Mouse (Mus musculus) ES-Bruce4 (cell line): Measurements from ENCODE around the gene Map4k1. TPM values are rescaled to one million over a fixed set of nuclear protein-coding genes. Genes with fewer than 3 reads are reported as not detected.

Experiments used
- H3K27ac ChIP-seq: 2 replicates; pipeline ENCODE4 v1.5.1; 2012; ENCODE audit warnings: low read length, inconsistent platforms; ENCODE audit not compliant: insufficient read depth
- H3K27me3 ChIP-seq: 2 replicates; pipeline ENCODE4 v1.6.1; 2012; ENCODE audit warnings: mild to moderate bottlenecking, low read length, inconsistent platforms; ENCODE audit not compliant: control insufficient read depth, poor library complexity, insufficient read depth, severe bottlenecking
- H3K36me3 ChIP-seq: 2 replicates; pipeline ENCODE4 v1.6.1; 2012; ENCODE audit warnings: inconsistent platforms, mild to moderate bottlenecking, low read length, moderate library complexity; ENCODE audit not compliant: control insufficient read depth, poor library complexity, insufficient read depth, severe bottlenecking
- H3K4me1 ChIP-seq: one replicate; pipeline ENCODE4 v1.8.1; 2011; ENCODE audit warnings: low read length; ENCODE audit not compliant: control insufficient read depth, insufficient read depth
- H3K4me3 ChIP-seq: 2 replicates; pipeline ENCODE4 v1.5.1; 2011; ENCODE audit warnings: low read depth, mild to moderate bottlenecking, low read length
- H3K9ac ChIP-seq: 2 replicates; pipeline ENCODE4 v1.6.1; 2012; ENCODE audit warnings: low read depth, mild to moderate bottlenecking, inconsistent platforms; ENCODE audit not compliant: poor library complexity, severe bottlenecking
- H3K9me3 ChIP-seq: replicated peaks from 2 replicates; pipeline ENCODE4 v1.6.1; 2012; ENCODE audit warnings: mild to moderate bottlenecking, low read length, inconsistent platforms; ENCODE audit not compliant: control insufficient read depth, poor library complexity, insufficient read depth, severe bottlenecking
- CTCF ChIP-seq: IDR thresholded peaks from one replicate; pipeline ENCODE4 v1.8.1; 2011; ENCODE audit warnings: low read depth, low read length
- EP300 ChIP-seq: IDR thresholded peaks from 2 replicates; pipeline ENCODE4 v1.6.1; 2011; ENCODE audit warnings: low read depth, low read length; ENCODE audit not compliant: insufficient read depth
- POLR2A ChIP-seq: IDR thresholded peaks from one replicate; pipeline ENCODE4 v1.8.1; 2011; ENCODE audit warnings: low read length; ENCODE audit not compliant: insufficient read depth
- polyA plus RNA-seq: library from polyadenylated mRNA; stranded (reverse); fragments of >200 nt; gene quantifications from 2 replicates; pipeline ENCODE4 v1.2.4, GENCODE M21; 2011; ENCODE audit warnings: low read depth; ENCODE audit not compliant: missing spikeins, insufficient read depth, insufficient read length

Gene Map4k1
- polyA plus RNA-seq, 1 experiment, result 36.3 TPM

DNA sequence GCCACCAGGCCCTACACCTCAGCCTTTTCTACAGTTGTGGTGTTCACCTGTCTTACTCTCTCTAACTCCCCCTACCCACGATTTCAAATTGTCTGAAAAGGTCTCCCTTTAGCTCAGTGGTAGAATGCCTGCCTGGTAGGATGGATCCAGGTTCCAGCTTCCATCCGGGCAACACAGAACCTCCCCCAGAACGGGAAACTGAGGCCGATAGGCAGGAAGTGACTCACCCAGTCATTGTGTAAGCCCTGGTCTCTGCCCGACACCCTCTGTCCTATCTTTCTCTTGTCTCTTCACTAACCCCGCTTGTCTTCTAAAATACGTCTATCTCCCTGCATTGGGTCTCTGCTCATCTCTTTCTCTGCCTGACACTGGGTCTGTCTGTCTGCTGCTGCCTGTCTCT, 3.4 kb downstream of the Map4k1 start:
- H3K9me3 ChIP-seq, result no peaks in the 10 kb centered on the region
- peaks cover 4% of the 10 kb centered on the region for H3K4me1 ChIP-seq
- no peak overlapping the region for H3K27ac ChIP-seq
- TF ChIP-seq EP300 (no peak), CTCF (no peak), POLR2A (no peak)
- H3K9ac ChIP-seq, result no peak overlapping the region
- no peaks in the 10 kb centered on the region for H3K36me3 ChIP-seq
- H3K4me3 ChIP-seq, result no peak overlapping the region
- no peaks in the 10 kb centered on the region for H3K27me3 ChIP-seq

DNA sequence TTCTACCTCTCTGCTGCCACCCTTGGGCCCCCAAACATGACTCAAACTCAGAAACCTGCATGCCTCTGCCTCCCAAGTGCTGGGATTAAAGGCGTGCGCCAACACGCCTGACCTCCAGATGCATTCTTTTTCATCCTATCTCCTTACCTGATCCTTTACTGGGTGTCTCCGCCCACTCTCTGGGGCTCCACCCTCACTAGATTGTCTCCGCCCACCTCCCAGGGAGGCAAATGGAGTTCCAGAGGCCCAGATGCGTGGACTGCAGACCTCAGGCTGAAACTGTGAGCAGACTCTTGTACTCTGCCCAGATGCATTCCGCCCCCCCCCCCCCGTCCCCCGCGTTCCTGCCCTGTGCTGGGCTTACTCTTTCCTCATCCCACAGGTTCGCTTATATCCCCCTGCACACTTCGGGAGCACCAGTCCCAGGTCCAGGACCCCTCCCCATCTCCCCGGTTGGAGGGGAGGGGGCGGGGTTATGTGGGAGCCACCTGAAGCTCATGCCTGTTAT, 9.0 kb downstream of the Map4k1 start:
- no peaks in the 10 kb centered on the region for H3K36me3 ChIP-seq
- no peaks in the 10 kb centered on the region for H3K4me1 ChIP-seq
- no peaks in the 10 kb centered on the region for H3K9me3 ChIP-seq
- TF ChIP-seq POLR2A (peak; percentile 50), EP300 (no peak)
- H3K9ac ChIP-seq, result peak overlapping the region; percentile 28; the same call in 1 of the 2 replicates
- no peak overlapping the region for H3K27ac ChIP-seq
- peak overlapping the region; percentile 40 for H3K4me3 ChIP-seq
- H3K27me3 ChIP-seq, result no peaks in the 10 kb centered on the region

DNA sequence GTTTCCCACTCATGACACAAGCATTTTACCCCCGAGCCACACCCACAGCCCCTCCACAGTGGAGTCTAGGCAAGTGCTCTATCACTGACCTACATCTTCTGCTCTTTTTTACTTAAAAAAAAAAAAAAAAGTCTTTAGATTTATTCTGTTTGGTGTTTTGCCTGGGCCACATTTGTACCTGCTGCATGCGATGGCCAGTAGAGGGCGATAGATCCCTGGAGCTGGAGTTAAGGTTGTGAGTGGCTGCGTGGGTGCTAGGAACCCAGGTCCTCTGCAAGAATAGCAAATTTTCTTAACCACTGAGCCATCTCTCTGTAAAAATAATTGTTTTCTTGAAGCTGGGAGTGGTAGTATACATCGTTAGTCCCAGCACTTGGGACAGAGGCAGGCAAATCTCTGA, 9.8 kb downstream of the Map4k1 start:
- Histone ChIP-seq H3K27ac (no peak overlapping the region), H3K36me3 (no peaks in the 10 kb centered on the region), H3K4me1 (no peaks in the 10 kb centered on the region), H3K4me3 (0 out of 2 replicates have a peak overlapping the region, but pooled peaks have one; percentile 40), H3K9ac (peak overlapping the region; percentile 28; the same call in 1 of the 2 replicates), H3K9me3 (no peaks in the 10 kb centered on the region), H3K27me3 (no peaks in the 10 kb centered on the region)
- TF ChIP-seq CTCF (peak; percentile 90), POLR2A (no peak), EP300 (no peak)

DNA sequence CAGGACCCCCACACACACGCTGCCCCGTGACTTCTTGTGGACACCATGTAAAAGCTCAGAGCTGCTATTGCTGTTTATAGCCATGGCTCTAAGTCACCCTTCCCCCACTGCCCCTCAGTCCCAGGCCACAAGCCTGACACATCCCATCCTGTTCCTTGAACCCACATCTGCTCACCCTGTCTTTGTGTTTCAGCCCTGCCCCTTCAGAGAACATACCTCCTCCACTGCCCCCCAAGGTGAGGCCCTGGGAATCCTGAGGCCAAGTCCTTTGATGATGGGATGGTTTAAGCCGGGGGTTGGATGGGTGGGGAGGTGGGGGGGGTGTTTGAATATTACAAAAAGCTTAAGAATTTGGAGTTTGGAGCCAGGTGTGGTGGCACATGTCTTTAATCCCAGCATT, 11.1 kb downstream of the Map4k1 start:
- Histone ChIP-seq H3K9me3 (no peaks in the 10 kb centered on the region), H3K27ac (no peak overlapping the region), H3K9ac (no peak overlapping the region), H3K27me3 (no peaks in the 10 kb centered on the region), H3K4me3 (no peak overlapping the region), H3K36me3 (no peaks in the 10 kb centered on the region), H3K4me1 (no peaks in the 10 kb centered on the region)
- TF ChIP-seq CTCF (no peak), EP300 (no peak), POLR2A (no peak)

DNA sequence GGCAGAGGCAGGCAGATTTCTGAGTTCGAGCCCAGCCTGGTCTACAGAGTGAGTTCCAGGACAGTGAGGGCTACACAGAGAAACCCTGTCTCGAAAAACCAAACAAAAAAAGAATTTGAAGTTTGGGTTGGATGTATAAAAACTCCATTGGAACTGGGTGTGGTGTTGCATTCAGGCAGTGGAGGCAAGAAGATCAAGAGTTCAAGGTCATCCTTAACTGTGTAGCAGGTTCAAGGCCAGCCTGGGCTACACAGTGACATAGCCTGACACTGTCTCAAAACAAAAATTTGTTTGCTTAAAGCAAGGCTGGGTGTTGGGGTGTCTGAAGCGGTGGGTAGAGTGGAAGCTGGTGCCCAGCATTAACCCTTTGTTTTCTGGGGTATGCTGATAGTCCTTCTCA, 11.6 kb downstream of the Map4k1 start:
- no peak for TF ChIP-seq POLR2A
- no peak for TF ChIP-seq CTCF
- no peak for TF ChIP-seq EP300
- no peak overlapping the region for H3K4me3 ChIP-seq
- no peaks in the 10 kb centered on the region for H3K9me3 ChIP-seq
- H3K27me3 ChIP-seq, result no peaks in the 10 kb centered on the region
- H3K9ac ChIP-seq, result no peak overlapping the region
- H3K36me3 ChIP-seq, result no peaks in the 10 kb centered on the region
- H3K27ac ChIP-seq, result no peak overlapping the region
- no peaks in the 10 kb centered on the region for H3K4me1 ChIP-seq

DNA sequence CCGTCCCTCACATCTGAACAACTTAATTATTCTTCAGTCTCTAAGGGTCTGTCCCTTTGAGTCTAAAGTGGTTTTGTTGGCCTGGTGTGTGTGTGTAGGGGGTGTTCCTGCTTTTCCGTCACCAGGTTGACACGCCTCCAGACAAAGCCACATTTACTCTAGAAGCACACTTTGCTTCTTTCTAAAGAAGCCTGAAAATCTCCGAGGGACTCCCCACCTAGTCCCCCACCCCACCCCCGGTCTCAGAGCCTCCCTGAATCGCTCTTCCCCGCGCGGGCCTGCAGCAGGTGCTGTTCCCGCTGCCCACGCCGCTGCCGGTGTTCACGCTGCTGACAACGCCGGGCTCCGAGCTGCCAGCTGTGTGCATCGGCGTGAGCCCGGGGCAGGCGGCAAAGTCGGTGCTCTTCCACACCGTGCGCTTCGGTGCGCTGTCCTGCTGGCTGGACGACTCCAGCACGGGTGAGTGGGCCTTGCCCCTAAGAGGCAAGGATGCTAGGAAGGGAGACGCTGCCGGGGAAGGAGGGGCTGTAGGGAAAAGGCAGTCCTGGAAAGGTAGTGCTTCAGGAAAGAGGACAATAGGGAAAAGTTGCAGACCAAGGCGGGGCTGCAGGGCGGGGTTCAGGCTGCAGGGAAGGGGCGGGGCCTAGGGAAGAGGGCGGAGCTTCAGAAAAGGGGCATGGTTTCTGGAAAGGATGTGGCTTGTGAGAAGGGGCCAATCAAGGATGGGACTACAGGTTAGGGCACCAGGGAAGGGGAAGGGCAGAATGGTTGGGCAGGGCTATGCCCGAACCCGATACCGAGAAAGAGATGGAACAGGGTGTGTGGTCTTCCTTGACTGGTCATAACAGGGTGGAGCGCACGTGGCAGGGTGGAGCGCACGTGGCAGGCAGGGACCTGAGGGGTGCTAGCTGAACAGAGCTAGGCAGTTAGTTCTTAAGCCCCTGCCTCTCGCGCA, 19.1 kb downstream of the Map4k1 start:
- TF ChIP-seq CTCF (no peak), EP300 (peak; percentile 42; the same call in 1 of the 2 replicates), POLR2A (peak; percentile 49)
- Histone ChIP-seq H3K4me1 (peaks cover 2% of the 10 kb centered on the region), H3K27ac (peak overlapping the region; percentile 0; the same call in 1 of the 2 replicates), H3K4me3 (peak overlapping the region; percentile 69), H3K27me3 (no peaks in the 10 kb centered on the region), H3K9me3 (no peaks in the 10 kb centered on the region), H3K9ac (peak overlapping the region; percentile 41; the same call in 1 of the 2 replicates), H3K36me3 (no peaks in the 10 kb centered on the region)
